Mouse (Mus musculus) erythroblast, embryonic 14.5 days (primary cell): ENCODE results near the gene Dab1.

Experiments
- GATA1 ChIP-seq: IDR thresholded peaks from 2 replicates; pipeline ENCODE4 v1.6.1; 2012; ENCODE audit warnings: low read length, inconsistent platforms, mixed read lengths
- TAL1 ChIP-seq: IDR thresholded peaks from 3 replicates; pipeline ENCODE4 v1.6.1; 2012; ENCODE audit warnings: low read length, inconsistent platforms, mixed read lengths

GRCm38 (mm10) chr4:104027239-104027638, 408.1 kb downstream of the Dab1 start:
- no peak for TF ChIP-seq TAL1
- no peak for TF ChIP-seq GATA1
